Mouse (Mus musculus) intestine, embryonic 15.5 days (tissue): ENCODE results near the gene Pomgnt1. TPM values are rescaled to one million over a fixed set of nuclear protein-coding genes. Genes with fewer than 3 reads are reported as not detected.

Experiments used
- ATAC-seq: fragments of 200-750 bp; cut with Nextera tagmentation; 2 replicates; pipeline ENCODE4 v1.8.0; 2017; ENCODE audit warnings: moderate TSS enrichment, moderate library complexity
- H3K27ac ChIP-seq: fragments of 300-500 bp; sonication (generic); 2 replicates; pipeline ENCODE4 v1.5.1; 2015; ENCODE audit warnings: mild to moderate bottlenecking, inconsistent platforms
- H3K27me3 ChIP-seq: fragments of 300-500 bp; sonication (generic); replicated peaks from 2 replicates; pipeline ENCODE4 v1.6.1; 2015; ENCODE audit warnings: inconsistent platforms
- H3K36me3 ChIP-seq: fragments of 300-500 bp; sonication (generic); 2 replicates; pipeline ENCODE4 v1.6.1; 2015; ENCODE audit warnings: inconsistent platforms
- H3K4me1 ChIP-seq: fragments of 300-500 bp; sonication (generic); replicated peaks from 2 replicates; pipeline ENCODE4 v1.6.1; 2015; ENCODE audit warnings: inconsistent platforms
- H3K4me2 ChIP-seq: fragments of 300-500 bp; sonication (generic); replicated peaks from 2 replicates; pipeline ENCODE4 v1.6.1; 2015; ENCODE audit warnings: mild to moderate bottlenecking, inconsistent platforms
- H3K4me3 ChIP-seq: fragments of 300-500 bp; sonication (generic); replicated peaks from 2 replicates; pipeline ENCODE4 v1.5.1; 2015; ENCODE audit warnings: inconsistent platforms
- H3K9ac ChIP-seq: fragments of 300-500 bp; sonication (generic); 2 replicates; pipeline ENCODE4 v1.6.1; 2015; ENCODE audit warnings: inconsistent platforms
- H3K9me3 ChIP-seq: fragments of 300-500 bp; sonication (generic); 2 replicates; pipeline ENCODE4 v1.6.1; 2016; ENCODE audit warnings: inconsistent platforms
- WGBS: fragments of 180-500 bp; shearing (Covaris S2); methylation state at CpG from one replicate; pipeline ENCODE4 v1.1.7; 2015; 5-methylcytosine and 5-hydroxymethylcytosine counted together
- polyA plus RNA-seq: library from polyadenylated mRNA; unstranded; fragments of >200 nt; fragmentation: Nextera tagmentation; extraction: Ambion mirVana; gene quantifications from 2 replicates; pipeline ENCODE4 v1.2.1, GENCODE M21; 2015

Gene Pomgnt1
- polyA plus RNA-seq, result 45.8 and 48.0 TPM in 2 replicates

DNA sequence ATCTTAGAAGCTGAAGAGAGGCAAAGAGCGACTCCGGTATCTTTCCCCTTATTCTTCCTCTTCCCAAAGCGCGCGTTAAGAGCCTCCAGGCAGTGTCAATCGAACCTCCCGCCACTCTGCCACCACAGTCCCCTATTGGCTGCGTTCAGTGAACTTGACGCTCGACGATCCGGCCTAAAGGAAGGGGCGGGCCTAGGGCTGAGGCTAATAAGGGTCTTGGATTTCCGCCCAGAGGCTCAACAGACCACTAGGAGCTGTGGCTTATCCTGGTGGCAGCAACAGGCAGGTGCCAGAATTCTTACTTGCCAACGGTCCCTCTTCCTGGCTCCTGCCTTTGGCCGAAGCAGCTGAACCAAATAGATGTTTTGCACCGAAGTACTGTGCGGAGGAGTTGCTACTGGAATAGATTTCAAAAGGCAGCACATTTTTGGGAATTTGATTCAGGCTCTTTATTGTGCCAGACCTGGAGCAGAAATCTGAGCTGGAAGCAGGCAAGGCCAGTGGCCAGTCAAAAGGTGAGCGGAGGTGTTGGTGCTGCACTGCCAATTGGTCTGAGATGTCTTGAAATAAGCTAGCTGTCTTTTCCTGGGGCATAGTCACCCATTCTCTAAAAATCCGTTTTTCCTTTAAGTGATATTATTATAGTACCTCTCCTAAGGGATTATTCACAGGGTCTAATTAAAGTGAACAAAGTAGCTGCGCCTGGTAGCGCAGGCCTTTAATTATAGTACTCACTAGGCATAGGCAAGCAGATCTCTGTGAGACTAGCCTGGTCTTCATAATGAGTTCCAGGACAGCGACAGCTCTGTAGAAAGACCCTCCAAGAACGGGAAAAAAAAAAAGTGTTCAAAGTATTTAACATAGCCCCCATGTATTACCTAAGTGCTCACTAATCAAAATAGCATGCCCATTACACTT is at the start of gene Pomgnt1, which contains the start of gene Rad54l:
Gene Pomgnt1 (plus strand): TSS at position 239 of the 918 bp plus-strand sequence.
Gene Rad54l (minus strand): TSS at position 89 of the 918 bp plus-strand sequence.
- H3K9me3 ChIP-seq, result no peaks in the 10 kb centered on the region
- H3K27me3 ChIP-seq, result no peaks in the 10 kb centered on the region
- peak within 1 kb of the TSS; percentile 47 for H3K4me3 ChIP-seq
- no peaks in the 10 kb centered on the region for H3K36me3 ChIP-seq
- 4% methylated on average over 24 of the region's 24 CpGs for WGBS
- H3K27ac ChIP-seq, result peak within 1 kb of the TSS; percentile 62
- H3K4me1 ChIP-seq, result peaks cover 8% of the 10 kb centered on the region
- H3K9ac ChIP-seq, result peak within 1 kb of the TSS; percentile 55
- peak within 1 kb of the TSS; percentile 67 for H3K4me2 ChIP-seq
- peak; percentile 98 for ATAC-seq

DNA sequence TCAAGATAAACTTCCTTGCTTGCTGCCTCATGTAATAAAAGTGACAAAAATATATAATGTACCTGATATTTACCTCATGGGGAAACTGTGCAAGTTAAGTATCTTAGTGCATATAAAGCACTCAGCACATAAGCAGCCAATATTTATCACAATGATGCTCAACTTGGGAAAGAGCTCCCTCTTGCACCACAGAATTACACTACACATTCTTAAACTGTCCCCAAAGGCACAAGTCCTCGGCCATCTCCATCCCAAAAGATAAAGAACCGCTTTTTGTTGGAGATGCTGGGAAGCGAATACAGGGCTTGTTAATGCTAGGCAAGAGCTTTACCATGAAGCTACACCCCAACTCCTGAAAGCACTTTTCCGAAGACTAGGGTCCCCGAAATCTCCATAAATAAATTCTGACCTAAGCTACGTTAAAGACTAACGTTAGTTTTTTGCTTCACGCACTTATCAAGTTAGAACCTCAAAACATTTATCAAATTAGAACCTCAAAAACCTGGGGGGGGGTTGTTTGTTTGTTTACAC is 49.4 kb upstream of the Pomgnt1 start:
- peaks cover 7% of the 10 kb centered on the region; the same call in 1 of the 2 replicates for H3K36me3 ChIP-seq
- H3K4me3 ChIP-seq, result peak overlapping the region; percentile 99
- H3K4me1 ChIP-seq, result peaks cover 17% of the 10 kb centered on the region
- no peaks in the 10 kb centered on the region for H3K9me3 ChIP-seq
- H3K27ac ChIP-seq, result peak overlapping the region; percentile 98
- H3K9ac ChIP-seq, result peak overlapping the region; percentile 99
- 1% methylated on average over 8 of the region's 8 CpGs for WGBS
- ATAC-seq, result no peak
- no peaks in the 10 kb centered on the region for H3K27me3 ChIP-seq
- H3K4me2 ChIP-seq, result peak overlapping the region; percentile 87

DNA sequence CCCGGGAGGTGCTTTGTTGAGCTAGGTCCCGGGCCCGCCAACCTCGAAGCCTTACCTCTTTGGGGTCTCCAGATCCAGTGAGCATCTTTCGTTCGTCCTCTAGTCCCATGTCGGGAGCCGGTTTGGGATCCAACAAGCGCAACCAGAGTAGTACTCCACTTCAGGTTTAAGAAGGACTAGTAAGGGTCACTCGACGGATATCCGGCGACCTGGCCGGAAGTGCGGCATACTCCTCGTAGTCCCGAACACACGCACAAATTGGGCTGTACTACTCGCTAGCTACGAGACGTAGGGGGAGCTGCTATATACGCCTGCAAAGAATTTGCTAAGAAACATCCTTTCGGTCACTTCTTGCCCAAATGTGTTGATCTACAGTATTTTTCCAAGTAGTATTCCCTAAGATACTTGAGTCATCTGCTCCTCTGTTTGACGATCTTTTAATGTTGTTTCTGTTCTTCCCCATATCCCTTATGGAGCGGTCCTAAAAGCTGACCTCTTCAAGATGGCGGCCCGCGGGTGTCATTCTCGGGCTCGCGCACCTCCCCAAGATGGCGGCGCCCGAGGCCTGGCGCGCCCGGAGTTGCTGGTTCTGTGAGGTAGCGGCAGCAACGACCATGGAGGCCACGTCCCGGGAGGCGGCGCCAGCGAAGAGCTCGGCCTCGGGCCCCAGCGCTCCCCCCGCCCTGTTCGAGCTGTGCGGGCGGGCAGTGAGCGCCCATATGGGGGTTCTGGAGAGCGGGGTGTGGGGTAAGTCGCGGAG is 48.6 kb upstream of the Pomgnt1 start, which contains the start of the genes Uqcrh and Lrrc41:
Gene Uqcrh (minus strand): TSS at position 211 of the 760 bp plus-strand sequence.
Gene Lrrc41 (plus strand): TSS at position 409 of the 760 bp plus-strand sequence.
- peak within 1 kb of the TSS; percentile 99 for H3K4me3 ChIP-seq
- peak within 1 kb of the TSS; percentile 98 for H3K27ac ChIP-seq
- no peaks in the 10 kb centered on the region for H3K9me3 ChIP-seq
- H3K27me3 ChIP-seq, result no peaks in the 10 kb centered on the region
- H3K4me1 ChIP-seq, result peaks cover 17% of the 10 kb centered on the region
- peak within 1 kb of the TSS; percentile 99 for H3K9ac ChIP-seq
- H3K36me3 ChIP-seq, result no peaks in the 10 kb centered on the region; the same call in 1 of the 2 replicates
- H3K4me2 ChIP-seq, result peak within 1 kb of the TSS; percentile 87
- WGBS, result under 1% methylated on average over 55 of the region's 55 CpGs
- peak; percentile 94 for ATAC-seq

DNA sequence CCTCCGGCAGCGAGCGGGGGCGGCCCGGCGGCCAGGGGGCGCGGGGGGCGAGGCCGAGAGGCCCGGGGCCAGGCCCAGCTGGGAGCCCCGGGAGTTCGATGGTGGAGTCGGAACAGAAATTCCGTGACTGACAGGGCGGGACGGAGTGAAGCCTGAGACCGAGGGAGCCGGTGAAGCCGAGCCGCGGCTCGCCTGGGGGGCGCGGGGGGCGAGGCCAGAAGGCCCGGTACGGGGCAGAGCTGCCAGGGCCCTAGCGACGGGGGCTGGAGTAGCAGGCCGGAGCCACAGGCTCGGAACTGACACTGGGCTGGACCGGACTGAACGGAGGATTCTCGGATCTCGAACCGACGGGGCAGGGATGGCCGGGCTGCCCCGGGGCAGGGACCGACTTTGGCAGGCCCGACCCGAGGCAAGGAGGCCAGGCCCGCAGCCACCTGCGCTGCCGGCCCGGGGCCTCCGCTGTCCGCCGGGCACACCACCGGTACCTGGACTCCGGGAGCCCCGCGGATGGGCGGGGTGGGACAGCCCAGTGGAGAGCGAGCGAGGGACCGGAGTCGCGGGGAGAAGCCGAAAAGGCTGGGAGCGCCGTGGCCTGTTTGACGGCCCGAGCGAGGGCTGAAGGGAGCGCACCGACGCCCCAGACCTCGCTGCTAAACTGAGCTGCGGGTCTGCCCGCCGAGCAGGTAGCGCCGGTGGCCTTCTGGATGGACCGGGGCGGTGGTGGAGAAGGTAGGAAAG is 47.8 kb upstream of the Pomgnt1 start:
- WGBS, result under 1% methylated on average over 76 of the region's 77 CpGs
- Histone ChIP-seq H3K4me1 (peaks cover 17% of the 10 kb centered on the region), H3K9me3 (no peaks in the 10 kb centered on the region), H3K4me3 (peak overlapping the region; percentile 99), H3K36me3 (no peaks in the 10 kb centered on the region; the same call in 1 of the 2 replicates), H3K27ac (peak overlapping the region; percentile 98), H3K27me3 (no peaks in the 10 kb centered on the region), H3K4me2 (peak overlapping the region; percentile 87), H3K9ac (peak overlapping the region; percentile 99)
- ATAC-seq, result peak; percentile 72

DNA sequence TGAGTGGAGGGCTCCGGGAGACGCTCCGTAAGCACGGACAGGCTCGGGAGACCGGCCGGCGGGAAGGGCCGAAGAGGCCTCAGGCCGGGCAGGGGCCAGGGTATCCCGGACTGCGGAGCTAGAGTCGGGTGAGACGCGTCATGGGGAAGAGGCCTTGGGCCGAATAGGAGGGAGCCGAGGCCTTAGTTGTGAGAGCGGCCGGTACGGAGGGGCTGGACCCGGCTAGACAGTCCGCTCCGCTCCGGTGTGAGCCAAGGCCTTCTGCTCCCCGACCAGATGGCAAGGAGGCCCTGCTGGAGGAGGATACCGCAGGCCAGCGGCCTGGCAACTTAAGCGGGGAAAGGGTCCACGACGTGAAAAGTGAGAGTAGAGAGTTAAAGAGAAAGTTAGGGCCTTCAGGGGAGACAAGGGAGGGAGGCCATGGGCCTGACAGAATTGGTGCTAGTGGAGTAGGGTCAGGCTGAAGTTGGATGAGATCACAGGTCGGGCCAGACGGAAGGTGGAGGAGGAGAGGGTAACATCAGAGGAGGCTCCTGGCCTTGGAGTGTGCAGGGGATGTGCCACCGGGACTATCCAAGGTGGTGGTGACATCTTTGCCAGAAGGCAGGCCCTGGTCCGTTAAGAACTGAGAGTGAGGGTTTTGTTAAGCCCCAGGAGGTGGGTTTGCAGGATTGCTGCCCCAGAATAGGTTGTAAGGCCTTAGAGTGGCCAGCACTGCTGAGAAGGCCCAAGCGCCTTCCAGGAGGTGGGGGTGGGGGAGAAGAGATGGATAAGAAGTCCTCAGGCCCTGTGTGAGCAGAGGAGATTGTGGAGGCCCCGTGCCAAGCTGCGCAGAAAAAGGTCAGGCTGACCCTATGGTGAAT is 47.0 kb upstream of the Pomgnt1 start:
- Histone ChIP-seq H3K4me3 (peak overlapping the region; percentile 99), H3K27ac (peak overlapping the region; percentile 98), H3K9me3 (no peaks in the 10 kb centered on the region), H3K9ac (peak overlapping the region; percentile 99), H3K4me2 (peak overlapping the region; percentile 87), H3K36me3 (no peaks in the 10 kb centered on the region; the same call in 1 of the 2 replicates), H3K27me3 (no peaks in the 10 kb centered on the region), H3K4me1 (peaks cover 17% of the 10 kb centered on the region)
- WGBS, result 2% methylated on average over 37 of the region's 37 CpGs
- ATAC-seq, result peak; percentile 7

DNA sequence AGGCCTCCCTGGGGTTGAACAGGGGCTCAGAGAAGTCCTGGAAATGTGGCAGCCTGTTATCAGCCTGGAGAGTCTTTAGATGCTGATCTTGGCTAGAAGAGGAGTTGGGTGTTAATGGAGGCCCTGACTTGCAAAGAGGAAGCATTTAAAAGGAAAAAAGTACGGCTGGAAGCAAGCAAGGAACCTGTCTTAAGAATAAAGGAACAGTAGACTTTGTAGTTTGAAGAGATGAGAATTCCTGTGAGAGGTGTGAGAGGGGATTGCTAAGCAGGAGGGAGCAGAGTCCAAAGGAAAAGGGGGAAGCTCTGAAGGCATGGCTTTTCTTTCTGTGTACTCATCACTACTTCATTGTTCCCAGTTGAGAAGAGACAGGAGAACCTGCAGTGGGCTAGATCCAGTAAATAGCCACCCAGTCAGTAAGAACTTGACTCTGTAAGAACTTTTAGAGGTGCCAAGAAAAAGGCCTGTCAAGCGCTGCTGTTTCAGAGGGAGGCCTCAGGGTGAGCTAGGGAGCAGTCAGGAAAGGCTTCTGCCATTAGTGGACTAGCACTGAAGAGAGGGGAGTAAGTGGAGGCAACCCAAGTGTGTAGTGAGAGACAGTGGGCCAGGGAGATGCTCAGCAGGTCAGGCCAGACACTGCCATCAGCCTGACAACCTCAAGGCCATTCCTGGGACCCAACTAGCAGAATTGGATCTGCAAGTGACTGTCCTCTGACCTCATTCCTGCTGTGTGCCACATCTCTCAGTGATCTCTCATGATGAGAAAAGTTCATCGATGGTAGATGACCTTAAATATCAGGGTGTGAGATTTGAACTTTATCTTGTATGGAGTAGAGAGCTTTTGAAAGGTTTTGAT is 46.2 kb upstream of the Pomgnt1 start:
- H3K9ac ChIP-seq, result peak overlapping the region; percentile 99
- H3K4me2 ChIP-seq, result peak overlapping the region; percentile 87
- ATAC-seq, result no peak
- peaks cover 17% of the 10 kb centered on the region for H3K4me1 ChIP-seq
- peak overlapping the region; percentile 99 for H3K4me3 ChIP-seq
- no peaks in the 10 kb centered on the region for H3K9me3 ChIP-seq
- 55% methylated on average over 3 of the region's 3 CpGs for WGBS
- H3K27me3 ChIP-seq, result no peaks in the 10 kb centered on the region
- no peaks in the 10 kb centered on the region; the same call in 1 of the 2 replicates for H3K36me3 ChIP-seq
- peak overlapping the region; percentile 98 for H3K27ac ChIP-seq

DNA sequence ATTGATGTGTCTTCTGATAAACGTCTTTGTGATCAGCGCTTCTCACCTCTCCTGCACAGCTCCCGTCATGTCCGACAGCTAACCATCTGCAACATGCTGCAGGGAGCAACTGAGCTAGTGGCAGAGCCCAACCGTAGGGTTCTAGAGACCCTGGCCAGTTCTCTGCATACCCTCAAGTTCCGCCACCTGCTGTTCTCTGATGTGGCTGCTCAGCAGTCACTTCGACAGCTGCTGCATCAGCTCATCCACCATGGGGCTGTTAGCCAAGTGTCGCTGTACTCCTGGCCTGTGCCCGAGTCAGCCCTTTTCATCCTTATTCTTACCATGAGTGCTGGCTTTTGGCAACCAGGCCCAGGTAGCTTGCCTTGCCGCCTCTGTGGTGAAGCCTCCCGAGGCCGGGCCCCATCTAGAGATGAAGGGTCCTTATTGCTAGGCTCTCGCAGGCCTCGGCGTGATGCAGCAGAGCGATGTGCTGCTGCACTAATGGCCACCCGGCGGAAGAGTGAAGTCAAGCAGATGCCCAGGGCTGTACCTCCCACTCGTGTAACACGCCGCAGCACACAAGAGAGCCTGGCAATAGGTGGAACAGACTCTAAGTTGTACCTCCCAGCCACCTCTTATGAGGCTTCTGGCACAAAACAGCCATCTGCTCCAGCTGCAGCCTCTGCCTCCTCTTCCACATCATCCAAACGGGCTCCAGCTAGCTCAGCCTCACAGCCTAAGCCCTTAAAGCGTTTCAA is 35.0 kb upstream of the Pomgnt1 start:
- Histone ChIP-seq H3K27me3 (no peaks in the 10 kb centered on the region), H3K9me3 (no peaks in the 10 kb centered on the region), H3K4me1 (no peaks in the 10 kb centered on the region), H3K27ac (no peak overlapping the region), H3K9ac (no peak overlapping the region), H3K4me3 (no peak overlapping the region), H3K36me3 (peaks cover 26% of the 10 kb centered on the region), H3K4me2 (no peak overlapping the region)
- WGBS, result 90% methylated on average over 23 of the region's 23 CpGs
- ATAC-seq, result no peak

DNA sequence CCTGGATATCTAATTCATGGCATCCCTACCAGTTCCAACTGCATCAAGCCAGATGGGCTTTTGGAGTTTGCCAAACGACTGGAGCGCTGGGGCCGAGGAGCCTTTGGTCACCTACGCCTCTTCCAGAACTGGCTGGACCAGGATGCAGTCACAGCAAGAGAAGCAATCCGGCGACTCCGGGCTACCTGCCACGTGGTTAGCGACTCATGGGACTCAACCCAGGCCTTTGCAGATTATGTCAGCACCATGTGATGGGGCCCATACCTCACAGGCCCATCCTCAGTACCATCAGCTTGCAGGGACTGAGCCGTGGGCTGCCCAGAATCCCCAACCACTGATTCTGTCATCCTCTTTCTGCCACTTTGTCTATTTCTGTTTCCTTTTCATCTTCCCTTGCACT is 27.3 kb upstream of the Pomgnt1 start:
- Histone ChIP-seq H3K36me3 (peaks cover 44% of the 10 kb centered on the region), H3K9me3 (no peaks in the 10 kb centered on the region), H3K4me2 (no peak overlapping the region), H3K9ac (no peak overlapping the region), H3K27ac (no peak overlapping the region), H3K27me3 (no peaks in the 10 kb centered on the region), H3K4me1 (no peaks in the 10 kb centered on the region), H3K4me3 (no peak overlapping the region)
- ATAC-seq, result no peak
- WGBS, result 89% methylated on average over 10 of the region's 10 CpGs

DNA sequence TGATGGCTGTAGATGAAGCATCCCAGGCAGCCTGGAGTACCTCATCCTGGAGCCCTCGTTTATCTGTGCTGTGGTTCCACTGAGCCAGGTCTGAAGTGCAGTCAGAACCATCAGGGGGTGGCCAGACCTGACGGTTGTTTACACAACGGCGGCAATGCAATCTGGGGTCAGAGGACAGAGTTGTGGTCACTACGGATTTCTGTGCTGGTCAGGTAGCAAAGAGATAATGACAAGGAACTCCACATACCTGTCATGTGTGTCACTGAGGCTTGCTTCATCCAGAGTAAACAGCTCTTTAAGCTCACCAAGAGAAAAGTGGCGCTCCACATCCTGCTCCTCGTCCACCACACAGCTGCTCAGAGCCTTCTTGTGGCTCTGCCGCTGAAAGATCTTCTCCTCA is 26.4 kb upstream of the Pomgnt1 start:
- WGBS, result 68% methylated on average over 8 of the region's 8 CpGs
- Histone ChIP-seq H3K9me3 (no peaks in the 10 kb centered on the region), H3K36me3 (peaks cover 44% of the 10 kb centered on the region), H3K9ac (no peak overlapping the region), H3K4me3 (no peak overlapping the region), H3K4me2 (no peak overlapping the region), H3K27ac (no peak overlapping the region), H3K27me3 (no peaks in the 10 kb centered on the region), H3K4me1 (no peaks in the 10 kb centered on the region)
- ATAC-seq, result no peak

DNA sequence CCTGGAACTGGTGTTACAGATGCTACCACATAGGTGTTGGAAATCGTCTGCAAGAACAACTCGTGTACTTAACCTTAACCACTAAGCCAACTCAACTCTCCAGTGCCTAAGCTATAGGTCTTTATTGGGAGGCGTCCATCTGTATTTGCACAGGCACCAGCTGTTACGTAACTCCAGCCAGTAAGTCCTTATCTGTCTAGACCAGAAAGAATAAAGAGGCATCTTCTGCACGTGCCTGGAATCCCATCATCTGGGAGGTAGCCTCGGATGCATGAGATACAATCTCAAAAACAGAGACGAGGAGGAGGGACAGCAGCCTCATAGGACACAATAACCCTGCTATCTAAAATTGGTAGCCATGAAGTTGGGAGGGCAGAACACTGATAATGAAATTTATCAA is 22.7 kb upstream of the Pomgnt1 start:
- Histone ChIP-seq H3K4me2 (no peak overlapping the region), H3K36me3 (peaks cover 31% of the 10 kb centered on the region), H3K9ac (no peak overlapping the region), H3K27ac (no peak overlapping the region), H3K9me3 (no peaks in the 10 kb centered on the region), H3K4me3 (no peak overlapping the region), H3K27me3 (no peaks in the 10 kb centered on the region), H3K4me1 (no peaks in the 10 kb centered on the region)
- no peak; the same call in 1 of the 2 replicates for ATAC-seq
- 77% methylated on average over 7 of the region's 7 CpGs for WGBS
